Mouse (Mus musculus) cerebellum, postnatal 25 days (tissue): ENCODE data around the gene Tmem59.

Experiments
- DNase-seq, 2 experiments: peaks; one replicate each; pipeline ENCODE4 v3.0.0; 2021; ENCODE audit warnings: mixed read lengths in 2 of 2

Gene Tmem59

GRCm38 (mm10) chr4:107178182-107178829 is at the start of gene Tmem59:
Gene Tmem59, plus strand, starts transcription at chr4:107178399.
- peak; percentile 97 to 98 for DNase-seq

GRCm38 (mm10) chr4:107129373-107129772 is 48.8 kb upstream of the Tmem59 start:
- no peak for DNase-seq

GRCm38 (mm10) chr4:107130534-107130933 is 47.7 kb upstream of the Tmem59 start:
- DNase-seq, result no peak

- no peak for DNase-seq
These were observed 43.3 kb upstream of the Tmem59 start for GRCm38 (mm10) chr4:107134891-107135290.

GRCm38 (mm10) chr4:107135663-107136062 is 42.5 kb upstream of the Tmem59 start:
- peak in 1 of 2 experiments; percentile 49 for DNase-seq

- no peak for DNase-seq
These were observed 41.7 kb upstream of the Tmem59 start for GRCm38 (mm10) chr4:107136531-107136930.

- no peak for DNase-seq
These were observed 39.0 kb upstream of the Tmem59 start for GRCm38 (mm10) chr4:107138948-107139835.

- no peak for DNase-seq
These were observed 38.2 kb upstream of the Tmem59 start for GRCm38 (mm10) chr4:107139836-107140631.

GRCm38 (mm10) chr4:107143511-107143910 is 34.7 kb upstream of the Tmem59 start:
- DNase-seq, result no peak

GRCm38 (mm10) chr4:107150991-107151390 is 27.2 kb upstream of the Tmem59 start:
- no peak for DNase-seq

- DNase-seq, result no peak
These were observed 25.6 kb upstream of the Tmem59 start for GRCm38 (mm10) chr4:107152571-107152970.

- DNase-seq, result no peak
These were observed 21.2 kb upstream of the Tmem59 start for GRCm38 (mm10) chr4:107156983-107157401.

GRCm38 (mm10) chr4:107159166-107159773 is 18.9 kb upstream of the Tmem59 start:
- no peak for DNase-seq

GRCm38 (mm10) chr4:107160181-107160580 is 18.0 kb upstream of the Tmem59 start:
- DNase-seq, result no peak

GRCm38 (mm10) chr4:107163341-107163740 is 14.9 kb upstream of the Tmem59 start:
- DNase-seq, result no peak

- peak; percentile 76 to 84 for DNase-seq
These were observed 14.2 kb upstream of the Tmem59 start for GRCm38 (mm10) chr4:107163756-107164587.

- no peak for DNase-seq
These were observed 11.5 kb upstream of the Tmem59 start for GRCm38 (mm10) chr4:107166700-107167099.

GRCm38 (mm10) chr4:107167798-107168197 is 10.4 kb upstream of the Tmem59 start:
- DNase-seq, result no peak

GRCm38 (mm10) chr4:107177506-107177905 is 693 bp upstream of the Tmem59 start:
- DNase-seq, result no peak

GRCm38 (mm10) chr4:107178830-107179490 is 761 bp downstream of the Tmem59 start, which contains the start of gene Tceanc2:
Gene Tceanc2, minus strand, starts transcription at chr4:107179116.
- DNase-seq, result peak; percentile 63 to 75

GRCm38 (mm10) chr4:107179561-107179960 is 1.4 kb downstream of the Tmem59 start:
- DNase-seq, result no peak
